Mouse (Mus musculus): ENCODE data around the gene Itga6.

Itga6 gene

GRCm38 (mm10) chr2:71801691-71802090 lies 56.3 kb downstream of the Itga6 start:
- ATAC-seq (ENCODE audit: low TSS enrichment) = no peak

GRCm38 (mm10) chr2:71802131-71802530 lies 56.7 kb downstream of the Itga6 start:
- ATAC-seq (ENCODE audit: low TSS enrichment) = no peak

- no peak for ATAC-seq (ENCODE audit: low TSS enrichment)
Observed at GRCm38 (mm10) chr2:71805120-71805519, 59.7 kb downstream of the Itga6 start.

GRCm38 (mm10) chr2:71805611-71806567 lies 60.5 kb downstream of the Itga6 start:
- ATAC-seq (ENCODE audit: low TSS enrichment) = no peak

GRCm38 (mm10) chr2:71809289-71809860 lies 64.0 kb downstream of the Itga6 start:
- ATAC-seq (ENCODE audit: low TSS enrichment) = no peak

GRCm38 (mm10) chr2:71810010-71810409 lies 64.6 kb downstream of the Itga6 start:
- ATAC-seq (ENCODE audit: low TSS enrichment) = no peak

GRCm38 (mm10) chr2:71810906-71811305 lies 65.5 kb downstream of the Itga6 start:
- ATAC-seq (ENCODE audit: low TSS enrichment) = no peak

- ATAC-seq (ENCODE audit: low TSS enrichment) = peak; percentile 92
Observed at GRCm38 (mm10) chr2:71812221-71813021, 67.0 kb downstream of the Itga6 start.

- ATAC-seq (ENCODE audit: low TSS enrichment) = no peak
Observed at GRCm38 (mm10) chr2:71813022-71813358, 67.6 kb downstream of the Itga6 start.

GRCm38 (mm10) chr2:71813371-71813770 lies 68.0 kb downstream of the Itga6 start:
- ATAC-seq (ENCODE audit: low TSS enrichment) = no peak

GRCm38 (mm10) chr2:71814016-71814415 lies 68.6 kb downstream of the Itga6 start:
- ATAC-seq (ENCODE audit: low TSS enrichment) = no peak

- no peak for ATAC-seq (ENCODE audit: low TSS enrichment)
Observed at GRCm38 (mm10) chr2:71815279-71815678, 69.9 kb downstream of the Itga6 start.

- ATAC-seq (ENCODE audit: low TSS enrichment) = peak; percentile 38; the same call in 1 of the 2 replicates
Observed at GRCm38 (mm10) chr2:71816391-71817041, 71.1 kb downstream of the Itga6 start.

GRCm38 (mm10) chr2:71824146-71824545 lies 78.7 kb downstream of the Itga6 start:
- no peak for ATAC-seq (ENCODE audit: low TSS enrichment)

GRCm38 (mm10) chr2:71827711-71828110 lies 82.3 kb downstream of the Itga6 start:
- ATAC-seq (ENCODE audit: low TSS enrichment) = no peak

- ATAC-seq (ENCODE audit: low TSS enrichment) = no peak
Observed at GRCm38 (mm10) chr2:71828928-71829327, 83.5 kb downstream of the Itga6 start.

- no peak for ATAC-seq (ENCODE audit: low TSS enrichment)
Observed at GRCm38 (mm10) chr2:71833626-71834025, 88.2 kb downstream of the Itga6 start.

GRCm38 (mm10) chr2:71834371-71834770 lies 89.0 kb downstream of the Itga6 start:
- no peak for ATAC-seq (ENCODE audit: low TSS enrichment)

- ATAC-seq (ENCODE audit: low TSS enrichment) = no peak
Observed at GRCm38 (mm10) chr2:71835556-71835955, 90.1 kb downstream of the Itga6 start.

GRCm38 (mm10) chr2:71836232-71836631 lies 90.8 kb downstream of the Itga6 start:
- no peak for ATAC-seq (ENCODE audit: low TSS enrichment)

- no peak for ATAC-seq (ENCODE audit: low TSS enrichment)
Observed at GRCm38 (mm10) chr2:71837261-71837660, 91.8 kb downstream of the Itga6 start.

- peak; percentile 81 for ATAC-seq (ENCODE audit: low TSS enrichment)
Observed at GRCm38 (mm10) chr2:71837791-71838190, 92.4 kb downstream of the Itga6 start.

All from frontal cortex, adult (tissue).